ENCODE assay signal across 9 mouse cellular contexts in genomic region chr16:44679082-44679481, GRCm38 (mm10). TPM values are rescaled to one million over a fixed set of nuclear protein-coding genes. Genes with fewer than 3 reads are reported as not detected.
DNase-seq lines count a peak whose midpoint lies in the region; ATAC-seq and TF ChIP-seq lines count a peak whose summit lies in the region.
"Had no signal": no experiment of that assay in that cellular context is flagged by ENCODE, and none has a peak within 500 bp of the region (broad histone marks: within the 10 kb centered on the region; RNA-seq: fewer than 3 reads in every experiment).

No protein-coding gene starts in this region.

- H3K36me3 ChIP-seq in embryonic facial prominence, embryonic 14.5 days (ENCODE audit: control insufficient read depth, insufficient read depth, low read length), result no peaks in the 10 kb centered on the region
- H3K36me3 ChIP-seq in forebrain, embryonic 12.5 days (replicated peaks), result no peaks in the 10 kb centered on the region
- no peaks in the 10 kb centered on the region for H3K36me3 ChIP-seq in hindbrain, postnatal 0 days (ENCODE audit: insufficient read depth, low read length)
- no peaks in the 10 kb centered on the region for H3K36me3 ChIP-seq in midbrain, embryonic 15.5 days (replicated peaks)

- peak overlapping the region; percentile 81 for H3K27ac ChIP-seq in embryonic facial prominence, embryonic 14.5 days (replicated peaks; ENCODE audit: low read depth, low read length)
- H3K27ac ChIP-seq in forebrain, embryonic 12.5 days, result peak overlapping the region; percentile 91
- 0 out of 2 replicates have a peak overlapping the region, but pooled peaks have one; percentile 22 for H3K27ac ChIP-seq in hindbrain, postnatal 0 days
- peak overlapping the region; percentile 74 for H3K27ac ChIP-seq in midbrain, embryonic 15.5 days

- H3K27me3 ChIP-seq in embryonic facial prominence, embryonic 14.5 days (replicated peaks; ENCODE audit: control insufficient read depth, insufficient read depth, low read length), result no peaks in the 10 kb centered on the region
- 0 out of 2 replicates have a peak, but pooled peaks cover under 1% of the 10 kb centered on the region for H3K27me3 ChIP-seq in forebrain, embryonic 12.5 days
- no peaks in the 10 kb centered on the region for H3K27me3 ChIP-seq in hindbrain, postnatal 0 days (ENCODE audit: insufficient read depth, low read length)
- H3K27me3 ChIP-seq in midbrain, embryonic 15.5 days (replicated peaks), result no peaks in the 10 kb centered on the region

- no peak for DNase-seq in embryonic facial prominence, embryonic 14.5 days (ENCODE audit: low spot score)
- no peak for DNase-seq in hindbrain, postnatal 0 days (ENCODE audit: low spot score)
- DNase-seq in urinary bladder, postnatal 36 days (ENCODE audit: low spot score in 2 of 2), result no peak
- no peak for DNase-seq in testis, postnatal 10 days (ENCODE audit: low spot score)
- no peak for DNase-seq in cerebellum, postnatal 36 days
- DNase-seq: cerebellum, adult 8-10 months had no signal

- peaks cover 5% of the 10 kb centered on the region; the same call in 1 of the 2 replicates for H3K9me3 ChIP-seq in embryonic facial prominence, embryonic 14.5 days (ENCODE audit: control insufficient read depth, low read length)
- H3K9me3 ChIP-seq in forebrain, embryonic 12.5 days, result peaks cover 12% of the 10 kb centered on the region
- H3K9me3 ChIP-seq in hindbrain, postnatal 0 days (ENCODE audit: low read length), result no peaks in the 10 kb centered on the region
- H3K9me3 ChIP-seq in midbrain, embryonic 15.5 days, result no peaks in the 10 kb centered on the region

- H3K9ac ChIP-seq in embryonic facial prominence, embryonic 14.5 days (ENCODE audit: low read depth, low read length), result 0 out of 2 replicates have a peak overlapping the region, but pooled peaks have one; percentile 30
- H3K9ac ChIP-seq in forebrain, embryonic 12.5 days, result no peak overlapping the region
- no peak overlapping the region for H3K9ac ChIP-seq in hindbrain, postnatal 0 days (replicated peaks; ENCODE audit: low read length)
- peak overlapping the region; percentile 3; the same call in 1 of the 2 replicates for H3K9ac ChIP-seq in midbrain, embryonic 15.5 days

- ATAC-seq in embryonic facial prominence, embryonic 14.5 days (ENCODE audit: low read depth), result peak; percentile 60
- peak; percentile 61 for ATAC-seq in forebrain, embryonic 12.5 days (ENCODE audit: low FRiP score)
- no peak for ATAC-seq in hindbrain, postnatal 0 days
- ATAC-seq in midbrain, embryonic 15.5 days (replicated peaks), result peak; percentile 77

- H3K4me2 ChIP-seq in embryonic facial prominence, embryonic 14.5 days (ENCODE audit: low read depth, low read length), result peak overlapping the region; percentile 15
- H3K4me2 ChIP-seq in forebrain, embryonic 12.5 days, result peak overlapping the region; percentile 45
- H3K4me2 ChIP-seq in hindbrain, postnatal 0 days (ENCODE audit: low read depth, low read length), result peak overlapping the region; percentile 35
- H3K4me2 ChIP-seq in midbrain, embryonic 15.5 days, result peak overlapping the region; percentile 44

- no peak for TF ChIP-seq CTCF in hindbrain, postnatal 0 days (IDR thresholded peaks at IDR 0.05; ENCODE audit: low read depth)

- no peak overlapping the region for H3K4me3 ChIP-seq in embryonic facial prominence, embryonic 14.5 days (ENCODE audit: low read depth, low read length)
- H3K4me3 ChIP-seq in forebrain, embryonic 12.5 days (replicated peaks), result no peak overlapping the region; the same call in 1 of the 2 replicates
- H3K4me3 ChIP-seq in hindbrain, postnatal 0 days (ENCODE audit: low read length), result peak overlapping the region; percentile 10; the same call in 1 of the 2 replicates
- H3K4me3 ChIP-seq in midbrain, embryonic 15.5 days, result peak overlapping the region; percentile 20; the same call in 1 of the 2 replicates
- H3K4me3 ChIP-seq: erythroblast, embryonic 14.5 days had no signal

- WGBS in embryonic facial prominence, embryonic 14.5 days, result 41% methylated on average over 8 of the region's 8 CpGs
- 15% methylated on average over 8 of the region's 8 CpGs for WGBS in forebrain, embryonic 12.5 days
- whole genome bisulfite sequencing in hindbrain, postnatal 0 days, result 23% methylated on average over 8 of the region's 8 CpGs
- WGBS in midbrain, embryonic 15.5 days, result 17% methylated on average over 8 of the region's 8 CpGs

- peaks cover 33% of the 10 kb centered on the region for H3K4me1 ChIP-seq in embryonic facial prominence, embryonic 14.5 days (ENCODE audit: control insufficient read depth, insufficient read depth, low read length)
- H3K4me1 ChIP-seq in forebrain, embryonic 12.5 days, result peaks cover 38% of the 10 kb centered on the region
- peaks cover 17% of the 10 kb centered on the region for H3K4me1 ChIP-seq in hindbrain, postnatal 0 days (ENCODE audit: insufficient read depth, low read length)
- H3K4me1 ChIP-seq in midbrain, embryonic 15.5 days, result peaks cover 14% of the 10 kb centered on the region

RNA-seq across cellular contexts. Expression of gene Nepro, which starts 45.0 kb away (rescaled TPM):
- 7.9 and 8.8 TPM in 2 replicates for polyA plus RNA-seq in embryonic facial prominence, embryonic 14.5 days (2014; fragmentation: Nextera tagmentation; extraction: Ambion mirVana)
- 9.9 and 10.4 TPM in 2 replicates for polyA plus RNA-seq in forebrain, embryonic 12.5 days (2016; fragmentation: Nextera tagmentation; extraction: Ambion mirVana)
- 3.3 and 3.5 TPM in 2 replicates for total RNA-seq in hindbrain, postnatal 0 days (2014; rRNA removed)
- polyA plus RNA-seq in hindbrain, postnatal 0 days (2015; fragmentation: Nextera tagmentation; extraction: Ambion mirVana), result 3.2 TPM in 2 replicates
- polyA plus RNA-seq in midbrain, embryonic 15.5 days (2015; fragmentation: Nextera tagmentation; extraction: Ambion mirVana), result 4.4 and 4.9 TPM in 2 replicates

Comparison
In these comparisons a context has a peak if more than half of its experiments do, and no peak if none do; other contexts are left out.
1. H3K27ac ChIP-seq: peak in every context shown above with its lines; median percentile 91 in forebrain, embryonic 12.5 days; 81 in embryonic facial prominence, embryonic 14.5 days; 74 in midbrain, embryonic 15.5 days; 22 in hindbrain, postnatal 0 days.
2. H3K4me3 ChIP-seq: peak in hindbrain, postnatal 0 days (single experiment) and midbrain, embryonic 15.5 days (single experiment); none in embryonic facial prominence, embryonic 14.5 days (single experiment) and forebrain, embryonic 12.5 days (single experiment).
3. H3K9ac ChIP-seq: peak in embryonic facial prominence, embryonic 14.5 days (single experiment) and midbrain, embryonic 15.5 days (single experiment); none in forebrain, embryonic 12.5 days (single experiment) and hindbrain, postnatal 0 days (single experiment).
4. Peak in every context shown above with its lines, with median percentiles within 50 percentile points of each other: H3K4me2 ChIP-seq.